Mouse (Mus musculus): ENCODE measurements at regions not wholly inside any gene's neighbourhood (a gene's known extent, or its start where the extent isn't known, plus 50 kb on each side); places are given as distances from the start of the nearest gene placed in this dataset.

DNA sequence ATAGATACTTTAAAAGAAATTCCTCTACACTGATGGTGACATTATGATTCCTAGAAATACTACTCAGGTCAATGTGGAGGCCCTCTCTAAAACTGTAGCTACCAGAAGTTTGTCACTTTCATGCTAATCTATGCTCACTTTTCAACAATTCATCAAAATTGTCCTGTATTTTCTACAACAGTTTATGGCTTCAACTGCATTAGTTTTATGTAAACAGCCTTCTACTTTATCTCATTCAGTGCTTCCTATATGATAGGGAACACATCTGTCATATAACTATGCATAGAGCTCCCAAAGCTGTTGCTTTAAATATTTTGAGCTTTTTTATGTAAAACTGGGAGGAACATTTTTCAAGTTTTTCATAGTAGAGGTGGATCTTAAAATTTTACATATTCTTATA, 338.7 kb upstream of the Dph6 start:
- DNase-seq (ENCODE audit: low spot score), result no peak

DNA sequence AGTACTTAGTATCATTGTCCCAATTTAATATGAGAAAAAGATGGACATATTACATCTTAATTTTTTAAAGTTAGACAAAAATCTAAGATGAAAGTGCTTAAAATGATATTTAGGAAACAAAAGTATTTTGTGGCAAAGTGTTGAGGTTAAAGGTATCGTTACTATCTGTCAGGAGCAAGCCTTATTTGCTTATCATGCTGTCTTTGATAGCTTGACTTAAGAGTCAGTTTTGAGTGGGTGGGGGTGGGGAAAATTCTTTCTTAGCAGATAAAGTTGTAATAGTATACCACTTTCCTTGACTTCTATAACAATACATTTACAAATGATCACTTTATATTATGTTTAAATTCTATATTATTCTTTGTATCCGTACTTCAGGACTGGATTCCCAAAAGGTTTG, 339.1 kb upstream of the Dph6 start:
- no peak for DNase-seq (ENCODE audit: low spot score)

DNA sequence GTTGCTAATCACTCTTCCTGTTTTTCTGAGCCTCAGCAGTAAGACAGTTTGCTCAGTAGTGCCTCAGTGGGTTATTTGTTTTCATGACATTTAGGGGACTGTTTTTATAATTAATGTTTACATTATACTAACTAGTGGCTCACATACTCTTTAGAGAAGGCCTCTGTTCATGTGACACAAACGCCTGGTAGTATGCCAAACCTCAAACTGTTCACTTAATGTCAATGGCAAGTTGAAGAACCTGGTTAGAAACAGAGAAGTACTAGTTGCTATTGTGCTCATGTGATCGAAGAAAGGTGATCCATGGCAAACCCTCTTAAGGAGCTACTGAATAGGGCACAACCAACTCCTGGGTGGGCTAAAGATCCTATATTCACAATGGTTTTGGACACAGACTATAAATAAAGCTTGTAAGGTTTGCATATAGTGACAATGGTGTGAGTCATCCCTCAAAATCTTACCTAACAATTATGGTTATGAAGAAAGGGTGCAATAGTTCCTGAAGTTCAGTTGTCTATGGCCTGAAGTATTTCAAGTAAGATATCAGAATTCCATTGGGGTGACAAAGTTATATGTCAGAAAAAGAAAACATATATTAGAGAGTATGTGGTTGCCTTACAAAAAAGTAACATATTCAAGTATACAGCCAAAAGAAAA, 340.1 kb upstream of the Dph6 start:
- DNase-seq (ENCODE audit: low spot score), result no peak

DNA sequence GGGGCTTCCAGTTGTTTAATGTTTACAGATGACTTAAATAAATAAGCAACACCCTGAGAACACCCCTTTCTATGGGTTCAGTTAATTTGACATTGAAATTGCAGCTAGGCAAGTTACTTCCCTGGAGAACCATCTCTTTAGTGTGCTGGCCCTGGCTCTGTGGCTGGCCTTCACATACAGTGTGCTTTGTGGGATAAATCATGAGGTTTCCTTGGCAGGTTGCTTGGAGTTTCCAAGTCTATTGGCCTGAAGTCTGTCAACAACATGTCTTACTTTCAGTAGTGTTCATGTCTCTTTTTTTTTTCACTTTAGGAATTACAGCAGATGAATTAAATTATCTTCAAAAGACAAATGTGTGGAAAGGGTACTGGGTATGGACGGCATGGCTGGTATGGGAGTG, 359.2 kb upstream of the Dph6 start:
- no peak for DNase-seq (ENCODE audit: low spot score)

DNA sequence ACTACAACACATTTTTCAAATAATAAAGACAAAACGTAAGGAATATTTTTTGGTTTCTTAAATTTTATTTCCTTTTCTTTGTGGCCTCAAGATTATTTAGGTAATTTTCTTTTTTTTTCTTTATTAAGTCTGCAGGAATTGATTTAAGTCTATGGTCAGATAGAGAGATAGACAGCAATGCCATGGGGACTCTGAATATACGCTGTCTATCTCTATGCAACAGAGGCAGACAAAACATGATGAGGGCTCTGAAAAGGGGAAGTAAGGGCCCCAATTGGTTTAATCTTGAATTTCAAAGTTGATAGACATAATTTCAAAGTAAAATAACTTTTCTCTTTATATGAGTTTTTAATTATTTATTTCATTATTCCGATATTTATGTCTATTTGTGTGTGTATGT, 372.0 kb upstream of the Dph6 start:
- no peak for DNase-seq (ENCODE audit: low spot score)

DNA sequence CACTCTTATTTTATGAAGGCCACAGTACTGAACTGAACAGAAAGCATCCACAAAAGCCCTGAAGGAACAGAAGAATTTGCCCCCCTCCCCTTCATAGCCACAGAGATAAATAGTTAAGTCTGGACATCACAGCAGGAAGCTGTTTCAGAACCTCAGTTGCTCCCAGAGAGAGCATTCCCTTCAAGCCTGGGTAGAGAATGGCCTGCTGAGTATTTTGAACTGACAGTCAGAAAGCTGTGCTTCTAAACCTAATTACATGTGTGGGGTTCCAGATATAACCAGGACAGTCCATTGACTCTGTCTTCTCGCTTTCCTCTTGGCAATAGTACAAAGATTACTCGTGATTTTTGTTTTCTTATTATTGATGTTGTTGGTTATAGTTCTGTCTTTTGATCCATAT, 376.4 kb upstream of the Dph6 start:
- no peak for DNase-seq (ENCODE audit: low spot score)

DNA sequence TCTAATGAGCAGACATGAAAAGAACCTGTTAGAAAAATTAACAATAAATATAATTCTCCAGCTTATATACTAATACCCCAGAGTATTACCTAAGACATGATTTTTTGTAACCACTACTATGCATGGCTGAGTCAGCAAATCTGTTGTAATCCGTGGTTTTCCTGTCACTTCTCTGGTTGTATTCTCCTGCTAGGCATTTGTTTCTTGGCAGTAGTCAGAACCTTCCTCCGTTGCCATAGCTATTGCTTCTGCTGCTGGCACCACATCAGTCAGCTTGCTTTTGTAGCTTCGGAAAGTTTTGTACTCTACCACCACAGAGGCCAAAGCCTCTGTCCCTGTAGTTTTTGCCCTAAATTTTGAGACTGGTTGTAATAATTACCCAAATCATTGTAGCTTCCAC, 381.4 kb upstream of the Dph6 start:
- DNase-seq (ENCODE audit: low spot score), result no peak

DNA sequence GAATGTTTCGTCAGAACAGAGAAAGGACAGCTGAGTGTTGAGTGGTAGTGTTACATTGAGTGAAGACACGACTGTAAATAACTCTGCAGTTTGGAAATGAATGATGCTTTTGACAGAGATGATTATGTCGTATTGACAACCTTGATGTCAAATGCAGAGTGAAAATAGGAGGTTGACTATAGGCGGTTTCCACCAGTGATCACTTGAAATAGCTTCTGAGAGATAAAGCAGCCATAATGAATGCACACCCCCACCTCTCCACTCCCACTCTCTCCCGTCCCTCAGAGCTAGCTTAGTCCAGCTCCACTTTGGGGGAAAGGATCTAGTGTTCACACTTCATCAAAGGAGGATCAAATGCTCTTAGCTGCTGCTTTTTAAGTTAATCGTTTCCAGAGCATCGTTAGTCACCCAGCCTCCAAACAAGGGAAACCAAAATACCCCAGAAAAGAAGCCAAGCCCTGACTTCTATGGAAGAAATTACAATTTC, 387.6 kb upstream of the Dph6 start:
- no peak for DNase-seq (ENCODE audit: low spot score)

DNA sequence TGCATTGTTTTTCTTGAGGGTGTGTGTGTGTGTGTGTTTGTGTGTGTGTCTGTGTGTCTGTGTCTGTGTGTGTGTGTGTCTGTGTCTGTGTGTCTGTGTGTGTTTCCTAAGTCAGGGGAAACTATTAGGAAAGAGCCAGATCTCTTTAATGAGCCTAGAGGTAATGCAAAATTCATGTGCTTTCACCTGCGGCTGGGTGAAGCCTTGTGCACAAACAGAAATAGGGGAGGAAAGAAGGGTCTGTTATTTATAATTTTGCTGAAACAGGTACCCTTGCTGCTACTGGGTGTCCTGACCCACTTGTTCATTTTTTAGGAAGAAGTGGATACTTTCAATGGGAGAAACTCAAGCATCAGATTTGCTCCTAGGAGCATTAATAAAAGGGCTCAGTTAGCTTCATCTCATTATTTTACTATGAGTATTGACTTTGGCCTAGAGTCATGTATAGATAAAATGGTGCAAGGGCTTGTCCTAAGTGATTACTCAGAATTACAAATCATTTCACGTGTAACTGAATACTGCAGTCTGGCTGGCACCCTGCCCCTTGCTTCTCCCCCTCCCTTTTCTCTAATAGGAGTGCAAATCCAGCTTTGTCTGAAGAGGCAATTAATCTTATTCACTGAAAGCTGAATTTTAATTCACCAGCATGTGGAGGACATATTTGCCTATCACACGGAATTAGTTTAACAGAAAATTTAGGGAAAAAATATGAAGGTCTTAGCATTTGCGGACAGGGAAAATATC, 401.7 kb upstream of the Dph6 start:
- no peak for DNase-seq (ENCODE audit: low spot score)

DNA sequence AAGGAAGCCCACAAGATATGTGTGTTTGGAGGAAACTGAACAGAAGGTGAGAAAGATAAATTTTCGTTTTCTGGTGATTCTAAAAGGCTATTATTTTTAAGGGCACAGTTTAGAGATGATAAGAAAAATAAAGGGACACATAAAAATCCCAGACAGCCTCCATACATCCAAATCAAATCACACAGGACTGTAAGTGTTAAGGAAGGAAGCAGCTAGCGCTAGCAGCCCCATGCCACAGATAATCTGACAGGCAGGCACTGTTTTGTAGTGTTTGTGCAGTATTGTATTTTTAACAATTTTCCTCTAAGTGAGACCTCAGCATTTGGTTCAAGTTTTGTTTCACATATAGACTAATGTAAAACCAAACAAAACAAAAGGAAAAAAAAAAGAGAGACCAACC, 402.4 kb upstream of the Dph6 start:
- no peak for DNase-seq (ENCODE audit: low spot score)

DNA sequence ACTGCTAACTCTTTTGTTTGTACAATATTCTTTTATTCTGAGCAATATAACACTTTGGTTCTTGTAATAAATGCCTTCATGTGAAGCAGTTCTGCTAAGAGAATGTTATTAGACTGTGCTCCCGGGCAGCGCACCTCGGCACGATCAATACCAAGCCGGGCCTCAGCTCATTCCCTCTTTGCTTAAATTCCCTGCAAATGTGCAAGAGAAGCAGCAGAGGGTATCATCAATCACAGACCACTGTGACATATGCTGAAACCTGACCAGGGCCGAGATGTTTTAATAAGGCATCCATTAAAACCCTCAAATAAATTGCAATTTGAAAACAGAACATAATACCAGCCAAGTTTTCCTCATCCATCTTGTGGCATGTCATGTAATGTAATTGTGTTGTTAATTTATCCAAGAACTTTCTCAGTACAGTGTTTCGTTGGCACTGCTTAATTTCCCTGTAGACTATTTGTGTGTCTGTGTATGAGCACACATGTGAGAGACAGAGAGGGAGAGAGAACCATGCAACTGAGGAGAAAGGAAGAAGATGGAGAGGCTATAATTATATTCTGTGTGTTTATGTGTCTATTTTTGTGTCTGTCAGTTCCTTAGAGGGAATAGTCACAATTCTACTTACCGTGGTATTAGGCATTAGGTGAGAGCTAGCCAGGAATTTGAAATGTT, 412.9 kb upstream of the Dph6 start:
- DNase-seq (ENCODE audit: low spot score), result no peak

DNA sequence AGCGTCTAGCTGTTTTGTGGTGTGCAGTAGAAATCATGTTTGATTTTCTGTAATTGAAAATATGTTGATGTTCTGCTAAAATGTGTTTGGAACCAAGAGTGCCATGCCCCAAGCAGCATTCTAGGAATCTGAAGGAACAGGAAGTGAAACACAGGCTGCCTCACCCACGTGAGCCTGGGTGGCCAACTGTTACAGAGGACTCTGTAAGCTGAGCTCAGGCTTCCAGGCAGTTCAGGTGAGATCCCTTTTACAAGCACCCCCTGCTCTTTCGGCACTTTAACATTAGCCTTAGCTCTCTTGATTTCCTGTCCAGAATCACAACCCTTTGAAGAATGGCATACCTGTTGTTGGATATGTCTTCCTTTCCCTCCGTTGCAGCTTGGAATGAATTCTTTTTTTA, 414.9 kb upstream of the Dph6 start:
- no peak for DNase-seq (ENCODE audit: low spot score)

DNA sequence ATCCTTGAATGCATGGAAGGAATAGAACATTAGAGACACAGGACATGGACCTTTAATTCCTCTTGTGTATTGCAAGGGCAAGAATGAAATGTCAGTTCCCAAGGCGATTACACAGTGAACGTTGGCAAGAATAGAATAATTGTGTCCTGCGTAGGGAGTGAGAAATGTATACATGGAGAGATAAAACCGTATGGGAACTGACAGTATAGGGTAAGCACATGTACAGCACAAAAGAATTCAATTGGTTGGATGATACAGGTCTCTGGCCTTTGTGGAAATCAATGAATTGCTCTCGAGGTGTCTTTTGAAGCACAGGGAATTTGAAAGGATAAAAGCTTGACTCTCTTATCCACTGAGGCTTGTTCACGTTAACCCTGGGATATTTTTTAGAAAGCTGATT, 415.4 kb upstream of the Dph6 start:
- DNase-seq (ENCODE audit: low spot score), result no peak

DNA sequence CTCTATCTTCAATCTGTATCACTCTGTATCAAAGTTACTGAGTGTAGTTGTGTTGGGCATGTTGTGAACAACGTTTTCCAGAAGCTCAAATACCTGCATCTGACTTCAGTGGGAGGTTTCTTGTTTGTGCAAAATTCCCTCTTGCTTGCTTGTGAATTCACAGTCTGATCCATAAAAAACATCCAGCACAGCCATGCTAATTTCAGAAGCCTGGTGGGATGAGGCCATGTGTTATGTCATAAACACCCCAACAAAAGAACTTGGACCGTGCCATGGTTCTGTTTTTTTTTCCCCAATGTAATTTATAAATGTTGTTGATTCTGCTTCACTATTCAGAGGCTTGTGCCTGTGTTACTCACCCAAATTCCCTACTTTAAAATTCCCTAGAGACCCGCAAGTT, 415.9 kb upstream of the Dph6 start:
- DNase-seq (ENCODE audit: low spot score), result no peak

DNA sequence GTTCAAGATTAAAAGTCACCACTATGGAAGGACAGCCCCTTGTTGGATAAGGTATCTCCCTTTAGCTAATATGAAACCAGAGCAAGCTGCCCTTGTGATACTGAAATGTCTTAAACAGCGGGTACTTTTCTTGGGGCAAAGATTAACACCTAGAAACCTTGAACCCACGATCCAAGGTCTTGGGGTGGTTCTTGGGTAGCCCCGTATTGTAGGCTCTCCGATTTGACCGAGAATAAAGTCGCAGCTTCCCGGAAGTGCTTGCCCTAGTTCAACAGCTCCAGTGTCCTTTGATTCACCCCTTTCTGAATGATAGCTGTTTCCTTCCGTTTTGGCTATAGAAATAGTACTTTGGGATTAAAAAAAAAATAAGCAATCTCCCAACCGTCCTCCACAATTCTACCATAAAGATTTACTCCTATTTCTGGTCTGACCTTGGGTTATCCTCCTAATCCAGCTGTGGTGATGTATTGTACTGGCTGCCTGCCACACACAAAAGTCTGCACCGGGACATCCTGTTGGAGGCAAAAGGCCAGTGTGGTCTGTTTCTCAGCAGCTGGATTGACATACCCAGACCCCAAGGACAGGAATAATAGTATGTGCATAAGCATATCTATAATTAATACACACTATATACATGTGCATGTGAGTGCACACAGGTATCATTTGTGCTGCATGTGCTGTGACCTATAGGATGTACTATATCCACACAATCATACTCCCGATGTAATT, 427.0 kb upstream of the Dph6 start:
- no peak for DNase-seq (ENCODE audit: low spot score)

DNA sequence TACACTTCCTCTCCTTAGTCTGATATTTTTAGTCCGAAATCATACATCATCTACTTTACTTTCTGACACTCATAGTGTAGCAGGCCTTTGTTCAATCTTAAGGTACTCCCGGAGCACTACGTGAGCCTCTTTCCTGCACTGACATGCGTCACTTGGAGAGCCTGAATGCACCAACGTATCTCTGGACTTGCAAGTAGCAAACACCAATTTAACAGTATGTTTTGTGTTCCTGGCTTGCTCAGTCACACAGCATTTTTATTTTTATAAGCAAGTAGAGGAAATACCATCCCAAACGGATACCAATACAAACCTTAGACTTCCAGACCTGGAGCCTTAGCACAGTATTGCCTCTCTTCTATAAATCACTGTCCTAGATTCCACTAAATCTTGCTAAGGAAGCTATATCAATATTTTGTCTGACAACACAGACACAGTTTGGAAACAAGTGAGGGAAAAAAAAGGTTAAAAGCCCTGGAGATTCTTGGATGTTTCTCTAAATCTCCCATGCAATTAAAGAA, 427.6 kb upstream of the Dph6 start:
- DNase-seq (ENCODE audit: low spot score), result no peak

DNA sequence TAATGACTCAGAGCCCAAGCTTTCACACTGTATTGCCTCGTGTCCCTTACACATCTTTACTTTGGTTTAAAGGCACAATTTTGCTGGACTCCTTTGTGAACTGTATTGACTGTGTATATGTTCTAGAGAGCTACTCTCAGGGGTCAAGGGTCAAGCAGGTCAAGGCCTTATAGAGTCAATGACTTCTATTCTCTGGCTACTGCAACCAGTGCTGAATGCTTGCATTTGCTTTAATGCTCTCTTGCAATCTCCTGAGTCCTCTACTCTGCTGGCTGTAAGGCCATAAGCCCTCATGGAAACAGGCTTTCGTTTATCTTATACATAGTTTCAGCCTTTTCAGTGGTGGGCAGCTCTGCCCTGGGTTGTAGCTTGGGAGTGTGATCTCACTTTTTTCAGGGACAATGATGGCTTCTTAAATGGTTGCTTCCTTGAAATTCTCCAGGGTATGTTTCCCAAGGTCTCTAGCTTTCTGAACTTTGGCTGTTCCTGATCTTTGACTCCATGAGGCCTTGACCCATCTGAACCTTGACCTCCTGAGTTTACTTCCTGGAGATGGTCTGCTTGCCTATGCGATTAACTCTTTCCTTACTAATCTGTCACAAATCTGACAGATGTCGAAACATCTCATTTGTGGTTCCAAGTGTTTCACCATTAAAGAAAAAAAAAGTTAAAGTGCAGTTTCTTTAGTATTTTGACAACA, 433.8 kb upstream of the Dph6 start:
- no peak for DNase-seq (ENCODE audit: low spot score)

DNA sequence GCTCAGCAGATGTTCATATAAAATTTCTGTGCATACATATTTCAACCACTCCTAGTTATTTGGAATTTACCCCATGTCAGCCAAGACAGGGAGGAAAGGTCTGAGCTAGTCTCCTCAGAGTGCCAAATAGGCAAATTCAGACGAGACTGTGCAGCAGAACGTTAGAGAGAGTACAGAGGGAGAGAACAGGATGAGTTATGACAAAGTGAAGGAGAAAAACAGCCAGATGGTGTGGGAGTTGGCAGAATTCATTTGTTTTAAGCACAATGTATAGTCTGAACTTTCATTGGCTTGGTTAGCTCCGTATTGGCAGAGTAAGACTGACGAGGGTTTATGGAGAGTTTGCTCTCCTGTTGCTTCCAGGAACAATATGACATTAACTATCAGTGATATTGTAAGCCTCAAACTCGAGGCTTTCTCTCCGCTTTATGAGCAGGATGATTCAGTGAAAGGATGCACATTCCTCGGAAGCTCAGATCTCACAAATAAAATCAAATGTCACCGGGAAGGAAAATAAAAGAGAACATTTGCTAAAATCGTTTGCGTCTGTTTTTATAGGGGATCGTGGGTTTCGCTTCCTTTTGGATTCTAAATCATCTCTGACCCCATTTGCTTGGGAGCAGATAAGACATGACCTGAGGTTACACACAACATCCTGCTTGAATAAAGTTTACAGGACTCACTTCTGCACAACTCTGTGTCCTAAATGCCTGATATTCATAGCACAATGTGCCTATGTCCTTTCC, 435.8 kb upstream of the Dph6 start:
- DNase-seq (ENCODE audit: low spot score), result no peak

DNA sequence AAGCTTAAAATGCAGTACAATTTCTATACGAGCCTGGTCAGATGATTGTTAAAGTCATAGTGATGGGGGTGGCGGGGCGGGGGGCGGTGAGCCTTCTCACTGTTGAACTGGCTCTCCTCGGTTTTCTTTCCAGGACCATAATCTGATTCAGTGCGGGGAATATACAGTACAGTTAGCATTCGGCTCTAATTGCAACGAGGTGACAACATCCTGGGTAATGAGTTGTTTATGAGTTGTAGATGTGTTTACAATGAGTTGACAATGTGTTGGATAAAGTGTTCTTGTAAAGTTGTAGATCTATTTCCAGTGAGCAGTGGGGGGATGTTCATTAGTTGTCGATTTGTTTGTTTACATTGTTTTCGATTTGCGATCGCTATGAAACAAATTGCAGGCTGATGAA, 440.6 kb upstream of the Dph6 start:
- DNase-seq (ENCODE audit: low spot score), result no peak

DNA sequence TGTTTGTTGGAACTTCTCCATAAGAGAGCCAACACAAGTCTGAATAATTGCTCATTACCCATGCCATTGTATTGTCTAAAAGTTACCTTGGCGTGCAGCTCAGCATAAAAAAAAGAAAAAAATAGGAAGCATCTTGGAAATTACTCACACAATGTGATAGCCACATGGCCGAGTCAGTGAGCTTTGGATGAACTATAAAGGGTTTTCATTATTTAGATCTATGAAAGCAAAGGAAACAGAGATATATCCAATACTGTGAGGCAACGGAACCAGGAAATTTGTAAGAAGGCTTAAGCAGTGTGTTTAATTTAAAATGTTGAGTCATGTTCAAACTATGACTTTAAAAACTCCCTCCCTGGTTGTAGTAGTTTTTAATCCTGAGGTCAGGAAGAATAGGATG, 446.7 kb upstream of the Dph6 start:
- no peak for DNase-seq (ENCODE audit: low spot score)
